Mouse (Mus musculus) hindbrain, embryonic 15.5 days (tissue): ENCODE measurements at regions not wholly inside any gene's neighbourhood (a gene's known extent, or its start where the extent isn't known, plus 50 kb on each side); places are given as distances from the start of the nearest gene placed in this dataset.

Experiments
- ATAC-seq: fragments of 200-750 bp; cut with Nextera tagmentation; 2 replicates; pipeline ENCODE4 v1.8.0; 2017; ENCODE audit warnings: low read depth, moderate number of reproducible peaks, moderate TSS enrichment; ENCODE audit not compliant: low FRiP score
- H3K27ac ChIP-seq: fragments of 300-500 bp; sonication (generic); replicated peaks from 2 replicates; pipeline ENCODE4 v1.5.1; 2015; ENCODE audit warnings: mild to moderate bottlenecking, inconsistent platforms
- H3K27me3 ChIP-seq: fragments of 300-500 bp; sonication (generic); 2 replicates; pipeline ENCODE4 v1.6.1; 2015; ENCODE audit warnings: control low read depth, inconsistent platforms
- H3K36me3 ChIP-seq: fragments of 300-500 bp; sonication (generic); 2 replicates; pipeline ENCODE4 v1.6.1; 2015; ENCODE audit warnings: control low read depth, inconsistent platforms
- H3K4me1 ChIP-seq: fragments of 300-500 bp; sonication (generic); replicated peaks from 2 replicates; pipeline ENCODE4 v1.6.1; 2015; ENCODE audit warnings: control low read depth, inconsistent platforms
- H3K4me2 ChIP-seq: fragments of 300-500 bp; sonication (generic); 2 replicates; pipeline ENCODE4 v1.6.1; 2015; ENCODE audit warnings: moderate library complexity, mild to moderate bottlenecking, inconsistent platforms
- H3K4me3 ChIP-seq: fragments of 300-500 bp; sonication (generic); 2 replicates; pipeline ENCODE4 v1.5.1; 2015; ENCODE audit warnings: mild to moderate bottlenecking, inconsistent platforms
- H3K9ac ChIP-seq: fragments of 300-500 bp; sonication (generic); 2 replicates; pipeline ENCODE4 v1.6.1; 2015; ENCODE audit warnings: inconsistent platforms
- H3K9me3 ChIP-seq: fragments of 300-500 bp; sonication (generic); 2 replicates; pipeline ENCODE4 v1.6.1; 2016; ENCODE audit warnings: control low read depth, inconsistent platforms
- WGBS: fragments of 180-500 bp; shearing (Covaris S2); methylation state at CpG from one replicate; pipeline ENCODE4 v1.1.7; 2015; 5-methylcytosine and 5-hydroxymethylcytosine counted together

- Histone ChIP-seq H3K27me3 (no peaks in the 10 kb centered on the region), H3K4me2 (no peak overlapping the region), H3K4me1 (no peaks in the 10 kb centered on the region), H3K27ac (no peak overlapping the region), H3K4me3 (no peak overlapping the region), H3K9me3 (no peaks in the 10 kb centered on the region), H3K9ac (no peak overlapping the region), H3K36me3 (no peaks in the 10 kb centered on the region)
- no peak for ATAC-seq
- WGBS: 81% methylated on average over 3 of the region's 3 CpGs
Measured at GRCm38 (mm10) chrX:130808530-130809235, 1059.1 kb downstream of the Diaph2 start.

DNA sequence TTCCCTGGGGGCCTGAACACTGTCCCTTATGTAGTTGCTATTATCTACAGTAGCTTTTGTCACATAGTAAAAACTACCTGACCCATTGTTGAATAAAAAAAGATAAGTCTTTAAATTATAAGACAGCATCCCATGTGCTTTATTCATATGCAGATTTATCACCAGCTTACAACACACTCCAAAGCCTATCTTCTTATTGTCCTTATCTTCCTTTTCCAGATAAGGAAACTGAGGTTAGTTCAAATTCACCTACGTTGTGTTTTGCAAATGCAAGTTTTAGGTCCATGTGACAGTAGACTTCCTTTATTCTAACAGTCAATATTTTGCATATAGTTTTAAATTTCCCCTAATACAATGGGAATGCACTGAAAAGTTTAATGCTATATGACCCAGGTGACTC, 1069.4 kb downstream of the Diaph2 start:
- Histone ChIP-seq H3K4me3 (no peak overlapping the region), H3K36me3 (no peaks in the 10 kb centered on the region), H3K9me3 (no peaks in the 10 kb centered on the region), H3K27me3 (no peaks in the 10 kb centered on the region), H3K4me2 (no peak overlapping the region), H3K9ac (no peak overlapping the region), H3K27ac (no peak overlapping the region), H3K4me1 (no peaks in the 10 kb centered on the region)
- WGBS: 68% methylated on average over 1 of the region's 1 CpGs
- no peak for ATAC-seq

- H3K4me1 ChIP-seq: no peaks in the 10 kb centered on the region
- H3K27me3 ChIP-seq: no peaks in the 10 kb centered on the region
- no peak overlapping the region for H3K27ac ChIP-seq
- no peaks in the 10 kb centered on the region for H3K9me3 ChIP-seq
- no peak overlapping the region for H3K9ac ChIP-seq
- no peak overlapping the region for H3K4me2 ChIP-seq
- ATAC-seq: peak; percentile 48; the same call in 1 of the 2 replicates
- no peak overlapping the region for H3K4me3 ChIP-seq
- 77% methylated on average over 1 of the region's 1 CpGs for WGBS
- no peaks in the 10 kb centered on the region for H3K36me3 ChIP-seq
Measured at GRCm38 (mm10) chrX:130819707-130820106, 1070.2 kb downstream of the Diaph2 start.

GRCm38 (mm10) chrX:130820168-130820567, 1070.6 kb downstream of the Diaph2 start:
- Histone ChIP-seq H3K36me3 (no peaks in the 10 kb centered on the region), H3K4me2 (no peak overlapping the region), H3K4me3 (no peak overlapping the region), H3K9ac (no peak overlapping the region), H3K9me3 (no peaks in the 10 kb centered on the region), H3K4me1 (no peaks in the 10 kb centered on the region), H3K27ac (no peak overlapping the region), H3K27me3 (no peaks in the 10 kb centered on the region)
- ATAC-seq: peak; percentile 76
- WGBS: 47% methylated on average over 3 of the region's 3 CpGs

DNA sequence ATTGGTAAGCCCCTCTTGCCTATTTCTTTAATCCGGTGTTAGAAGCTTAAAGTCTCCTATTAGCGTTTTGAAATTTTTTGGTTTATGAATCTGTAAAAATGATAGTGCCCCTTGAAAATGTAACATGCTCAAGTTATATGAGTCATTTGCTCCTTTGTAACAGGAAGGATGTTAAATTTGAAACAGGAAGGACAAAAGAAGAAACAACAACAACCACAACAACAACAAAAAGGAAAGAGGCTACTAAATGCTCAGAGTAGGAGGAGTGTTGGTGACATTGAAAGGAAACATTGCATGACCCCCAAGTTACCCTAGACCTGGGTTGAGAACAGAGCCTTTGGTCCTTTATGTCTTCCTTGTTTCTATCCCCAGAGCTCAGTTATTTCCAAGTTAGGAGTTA, 1074.4 kb downstream of the Diaph2 start:
- WGBS: 96% methylated on average over 2 of the region's 2 CpGs
- no peaks in the 10 kb centered on the region for H3K9me3 ChIP-seq
- no peak overlapping the region for H3K9ac ChIP-seq
- no peak overlapping the region for H3K27ac ChIP-seq
- H3K4me2 ChIP-seq: no peak overlapping the region
- H3K4me3 ChIP-seq: no peak overlapping the region
- H3K4me1 ChIP-seq: no peaks in the 10 kb centered on the region
- H3K36me3 ChIP-seq: no peaks in the 10 kb centered on the region
- ATAC-seq: no peak
- H3K27me3 ChIP-seq: no peaks in the 10 kb centered on the region

- Histone ChIP-seq H3K4me3 (no peak overlapping the region), H3K9me3 (no peaks in the 10 kb centered on the region), H3K4me2 (no peak overlapping the region), H3K9ac (no peak overlapping the region), H3K27ac (no peak overlapping the region), H3K4me1 (no peaks in the 10 kb centered on the region), H3K36me3 (no peaks in the 10 kb centered on the region), H3K27me3 (no peaks in the 10 kb centered on the region)
- ATAC-seq: no peak
Measured at GRCm38 (mm10) chrX:130835835-130836234, 1086.3 kb downstream of the Diaph2 start.

GRCm38 (mm10) chrX:130843141-130843540, 1093.6 kb downstream of the Diaph2 start:
- Histone ChIP-seq H3K4me3 (no peak overlapping the region), H3K27ac (no peak overlapping the region), H3K4me1 (no peaks in the 10 kb centered on the region), H3K4me2 (no peak overlapping the region), H3K27me3 (no peaks in the 10 kb centered on the region), H3K9ac (no peak overlapping the region), H3K9me3 (no peaks in the 10 kb centered on the region), H3K36me3 (no peaks in the 10 kb centered on the region)
- WGBS: 79% methylated on average over 3 of the region's 3 CpGs
- ATAC-seq: no peak

GRCm38 (mm10) chrX:130866506-130866905, 1117.0 kb downstream of the Diaph2 start:
- Histone ChIP-seq H3K27me3 (no peaks in the 10 kb centered on the region), H3K27ac (no peak overlapping the region), H3K9me3 (no peaks in the 10 kb centered on the region), H3K9ac (no peak overlapping the region), H3K4me3 (no peak overlapping the region), H3K4me2 (no peak overlapping the region), H3K4me1 (no peaks in the 10 kb centered on the region), H3K36me3 (no peaks in the 10 kb centered on the region)
- WGBS: 85% methylated on average over 1 of the region's 1 CpGs
- ATAC-seq: no peak

GRCm38 (mm10) chrX:130874157-130874556, 1124.6 kb downstream of the Diaph2 start:
- Histone ChIP-seq H3K4me2 (no peak overlapping the region), H3K9me3 (no peaks in the 10 kb centered on the region), H3K27me3 (no peaks in the 10 kb centered on the region), H3K4me1 (no peaks in the 10 kb centered on the region), H3K9ac (no peak overlapping the region), H3K4me3 (no peak overlapping the region), H3K27ac (no peak overlapping the region), H3K36me3 (no peaks in the 10 kb centered on the region)
- ATAC-seq: no peak
- 67% methylated on average over 1 of the region's 1 CpGs for WGBS

GRCm38 (mm10) chrX:130875289-130875688, 1125.7 kb downstream of the Diaph2 start:
- Histone ChIP-seq H3K4me1 (no peaks in the 10 kb centered on the region), H3K36me3 (no peaks in the 10 kb centered on the region), H3K27me3 (no peaks in the 10 kb centered on the region), H3K9me3 (no peaks in the 10 kb centered on the region), H3K27ac (no peak overlapping the region), H3K4me2 (no peak overlapping the region), H3K9ac (no peak overlapping the region), H3K4me3 (no peak overlapping the region)
- 39% methylated on average over 3 of the region's 3 CpGs for WGBS
- ATAC-seq: no peak

DNA sequence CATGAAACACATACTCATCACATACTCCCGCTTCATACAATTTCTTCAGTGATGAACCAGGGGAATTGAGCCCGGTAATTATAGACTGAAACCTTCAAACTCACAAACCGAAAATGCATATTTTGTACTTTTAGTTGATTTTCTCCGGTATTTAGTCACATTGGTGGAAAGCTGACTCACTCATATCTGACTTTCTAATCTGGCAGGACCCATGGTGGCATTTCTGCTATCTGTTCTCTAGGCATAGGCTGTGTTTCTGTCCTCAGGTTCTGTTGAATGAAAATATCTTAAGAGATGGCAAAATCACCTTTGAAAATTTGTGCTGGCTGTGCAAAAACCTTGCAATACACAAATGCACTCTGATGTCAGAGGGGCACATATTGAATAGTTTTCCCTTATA, 1126.6 kb downstream of the Diaph2 start:
- H3K9ac ChIP-seq: no peak overlapping the region
- no peak overlapping the region for H3K27ac ChIP-seq
- WGBS: 84% methylated on average over 4 of the region's 4 CpGs
- H3K4me2 ChIP-seq: no peak overlapping the region
- no peak overlapping the region for H3K4me3 ChIP-seq
- no peaks in the 10 kb centered on the region for H3K27me3 ChIP-seq
- H3K4me1 ChIP-seq: no peaks in the 10 kb centered on the region
- no peak for ATAC-seq
- no peaks in the 10 kb centered on the region for H3K9me3 ChIP-seq
- H3K36me3 ChIP-seq: no peaks in the 10 kb centered on the region
